Mouse (Mus musculus) heart, embryonic 16.5 days (tissue): ENCODE measurements around the gene Psmb6. TPM values are rescaled to one million over a fixed set of nuclear protein-coding genes. Genes with fewer than 3 reads are reported as not detected.

Source experiments
- ATAC-seq: fragments of 200-750 bp; cut with Nextera tagmentation; replicated peaks from 2 replicates; pipeline ENCODE4 v1.8.0; 2017; ENCODE audit warnings: moderate number of reproducible peaks; ENCODE audit not compliant: insufficient read depth, low FRiP score; ENCODE audit errors: extremely low read depth
- H3K27ac ChIP-seq: fragments of 300-500 bp; sonication (generic); 2 replicates; pipeline ENCODE4 v1.5.1; 2014; ENCODE audit warnings: mild to moderate bottlenecking, low read length, control low read depth, moderate library complexity
- H3K27me3 ChIP-seq: fragments of 300-500 bp; sonication (generic); 2 replicates; pipeline ENCODE4 v1.6.1; 2014; ENCODE audit warnings: low read length, mixed read lengths; ENCODE audit not compliant: control insufficient read depth, insufficient read depth
- H3K36me3 ChIP-seq: fragments of 300-500 bp; sonication (generic); 2 replicates; pipeline ENCODE4 v1.6.1; 2014; ENCODE audit not compliant: control insufficient read depth, insufficient read depth
- H3K4me1 ChIP-seq: fragments of 300-500 bp; sonication (generic); 2 replicates; pipeline ENCODE4 v1.6.1; 2014; ENCODE audit warnings: low read length, mixed read lengths; ENCODE audit not compliant: control insufficient read depth, insufficient read depth
- H3K4me2 ChIP-seq: fragments of 300-500 bp; sonication (generic); 2 replicates; pipeline ENCODE4 v1.6.1; 2014; ENCODE audit warnings: low read depth, mild to moderate bottlenecking, control low read depth, low read length
- H3K4me3 ChIP-seq: fragments of 300-500 bp; sonication (generic); 2 replicates; pipeline ENCODE4 v1.5.1; 2014; ENCODE audit warnings: mild to moderate bottlenecking, control low read depth, low read length
- H3K9ac ChIP-seq: fragments of 300-500 bp; sonication (generic); 2 replicates; pipeline ENCODE4 v1.6.1; 2014; ENCODE audit warnings: low read length, control low read depth
- H3K9me3 ChIP-seq: fragments of 300-500 bp; sonication (generic); replicated peaks from 2 replicates; pipeline ENCODE4 v1.6.1; 2016; ENCODE audit warnings: low read length; ENCODE audit not compliant: control insufficient read depth
- WGBS: fragments of 180-500 bp; shearing (Covaris S2); extraction: QIAGEN DNeasy Blood & Tissue Kit; methylation state at CpG from one replicate; pipeline ENCODE4 v1.1.7; 2014; 5-methylcytosine and 5-hydroxymethylcytosine counted together
- polyA plus RNA-seq: library from polyadenylated mRNA; unstranded; fragments of >200 nt; fragmentation: Nextera tagmentation; extraction: Ambion mirVana; gene quantifications from 2 replicates; pipeline ENCODE4 v1.2.1, GENCODE M21; 2015

The Psmb6 gene
- polyA plus RNA-seq, 1 experiment from 2014 or later, result 623 TPM

DNA sequence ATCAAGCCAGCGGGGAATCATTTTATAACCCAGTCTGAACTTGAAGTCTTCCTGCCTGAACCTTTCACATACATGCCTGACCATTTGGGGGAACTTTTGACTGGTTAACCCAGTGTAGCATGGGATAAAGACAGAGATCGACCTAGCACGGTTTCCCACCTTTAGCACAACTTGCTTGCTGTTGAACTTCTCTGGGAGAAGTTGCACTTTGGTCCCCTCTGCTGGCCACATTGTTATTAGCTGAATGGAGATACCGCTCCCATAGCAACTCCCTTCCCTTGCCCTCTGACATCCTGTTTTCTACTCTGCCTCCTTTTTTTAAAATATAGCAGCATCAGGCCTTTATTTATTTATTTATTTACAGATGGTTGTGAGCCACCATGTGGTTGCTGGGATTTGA lies 18.8 kb upstream of the Psmb6 start:
- peak; percentile 58 for ATAC-seq
- H3K27me3 ChIP-seq, result peaks cover 14% of the 10 kb centered on the region
- WGBS, result 23% methylated on average over 4 of the region's 4 CpGs
- H3K36me3 ChIP-seq, result no peaks in the 10 kb centered on the region
- no peaks in the 10 kb centered on the region for H3K9me3 ChIP-seq
- H3K4me2 ChIP-seq, result no peak overlapping the region
- H3K27ac ChIP-seq, result no peak overlapping the region
- H3K9ac ChIP-seq, result no peak overlapping the region
- H3K4me3 ChIP-seq, result no peak overlapping the region
- 0 out of 2 replicates have a peak, but pooled peaks cover 4% of the 10 kb centered on the region for H3K4me1 ChIP-seq

DNA sequence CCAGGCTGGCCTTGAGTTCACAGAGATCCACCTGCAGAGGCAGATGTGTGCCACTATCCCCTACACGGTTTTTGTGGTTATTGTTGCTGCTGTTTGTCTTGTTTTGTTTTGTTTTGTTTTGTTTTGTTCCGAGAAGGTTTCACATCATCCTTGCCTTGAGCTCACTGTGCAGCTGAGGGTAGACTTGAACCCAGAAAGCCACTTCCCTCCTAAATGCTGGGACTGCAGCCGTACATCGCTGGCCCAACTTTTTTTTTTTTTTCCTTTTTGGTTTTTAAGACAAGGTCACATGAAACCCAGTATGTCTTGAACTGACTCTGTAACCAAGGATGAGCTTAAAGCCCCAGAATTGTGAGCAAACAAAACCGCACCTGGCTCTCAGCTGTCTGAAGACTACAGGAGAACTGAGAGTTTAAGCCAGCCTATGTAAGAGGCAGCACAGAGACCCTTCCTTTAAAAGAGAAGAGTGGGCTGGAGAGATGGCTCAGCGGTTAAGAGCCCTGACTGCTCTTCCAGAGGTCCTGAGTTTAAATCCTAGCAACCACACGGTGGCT lies 18.1 kb upstream of the Psmb6 start:
- H3K9ac ChIP-seq, result no peak overlapping the region
- no peak overlapping the region for H3K27ac ChIP-seq
- H3K4me2 ChIP-seq, result no peak overlapping the region
- ATAC-seq, result no peak
- WGBS, result 61% methylated on average over 7 of the region's 7 CpGs
- H3K4me3 ChIP-seq, result no peak overlapping the region
- peaks cover 14% of the 10 kb centered on the region for H3K27me3 ChIP-seq
- H3K4me1 ChIP-seq, result 0 out of 2 replicates have a peak, but pooled peaks cover 4% of the 10 kb centered on the region
- no peaks in the 10 kb centered on the region for H3K36me3 ChIP-seq
- H3K9me3 ChIP-seq, result no peaks in the 10 kb centered on the region

DNA sequence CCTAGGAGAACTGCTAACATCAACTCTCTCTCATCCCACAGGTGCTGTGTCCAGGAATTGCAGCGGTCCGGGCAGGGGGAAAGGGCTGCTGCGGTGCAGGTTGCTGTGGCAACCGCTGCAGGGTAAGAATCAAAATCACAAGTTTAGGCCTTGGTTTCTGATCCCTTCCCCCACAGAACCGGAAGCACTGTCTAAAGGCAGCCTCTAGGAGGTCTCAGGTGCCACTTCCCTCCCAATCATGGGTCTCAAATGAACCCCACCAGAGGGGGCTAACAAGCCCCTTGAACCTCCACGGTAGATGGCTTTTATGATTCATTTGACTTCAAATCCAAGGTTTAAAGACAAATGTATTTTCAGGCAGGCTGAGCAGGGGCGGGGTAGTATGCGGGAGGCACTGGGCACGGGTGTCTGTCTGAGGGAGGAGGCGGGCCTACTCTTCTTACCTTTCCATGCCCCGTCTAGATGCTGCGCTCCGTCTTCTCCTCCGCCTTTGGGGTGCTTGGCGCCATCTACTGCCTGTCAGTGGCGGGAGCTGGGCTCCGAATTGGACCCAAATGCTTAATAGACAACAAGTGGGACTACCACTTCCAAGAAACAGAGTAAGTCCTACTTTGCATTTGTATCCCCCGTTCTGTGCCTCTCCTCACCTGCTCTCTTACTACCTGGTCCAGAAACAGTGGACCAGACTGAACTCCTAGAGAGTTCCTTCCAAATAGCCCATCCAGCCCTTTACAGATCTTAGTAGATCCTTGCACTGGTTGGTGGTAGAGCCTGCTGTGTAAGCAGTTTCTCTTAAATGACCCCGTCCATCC lies 15.2 kb upstream of the Psmb6 start:
- H3K4me2 ChIP-seq, result 0 out of 2 replicates have a peak overlapping the region, but pooled peaks have one; percentile 23
- no peaks in the 10 kb centered on the region for H3K36me3 ChIP-seq
- WGBS, result 11% methylated on average over 19 of the region's 19 CpGs
- H3K27me3 ChIP-seq, result peaks cover 14% of the 10 kb centered on the region
- no peak overlapping the region for H3K4me3 ChIP-seq
- no peaks in the 10 kb centered on the region for H3K9me3 ChIP-seq
- H3K9ac ChIP-seq, result no peak overlapping the region
- H3K27ac ChIP-seq, result no peak overlapping the region
- H3K4me1 ChIP-seq, result 0 out of 2 replicates have a peak, but pooled peaks cover 4% of the 10 kb centered on the region
- no peak for ATAC-seq

GRCm38 (mm10) chr11:70511242-70511641 lies 13.9 kb upstream of the Psmb6 start:
- H3K36me3 ChIP-seq, result no peaks in the 10 kb centered on the region
- 66% methylated on average over 2 of the region's 2 CpGs for WGBS

DNA sequence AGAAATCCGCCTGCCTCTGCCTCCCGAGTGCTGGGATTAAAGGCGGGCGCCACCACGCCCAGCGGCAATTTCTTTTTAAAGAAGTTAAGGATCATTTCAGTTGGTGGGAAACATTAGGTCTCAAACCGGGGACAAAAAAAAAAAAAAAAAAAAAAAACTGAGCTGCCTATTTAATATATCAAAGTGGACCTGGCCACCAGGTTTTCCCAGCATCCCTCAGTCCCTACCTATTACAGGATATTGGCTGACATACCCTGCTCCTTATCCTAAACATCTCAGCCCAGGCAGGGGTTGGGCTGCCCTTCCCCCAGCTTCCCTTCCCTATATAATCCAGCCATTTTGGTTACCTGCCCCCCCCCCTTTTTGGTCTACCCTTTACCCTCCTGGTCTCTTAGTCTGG lies 13.3 kb upstream of the Psmb6 start:
- ATAC-seq, result no peak
- no peak overlapping the region for H3K9ac ChIP-seq
- 86% methylated on average over 7 of the region's 7 CpGs for WGBS

More at GRCm38 (mm10) chr11:70511242-70511641, 13.9 kb upstream of the Psmb6 start:
- 0 out of 2 replicates have a peak, but pooled peaks cover 4% of the 10 kb centered on the region for H3K4me1 ChIP-seq
- ATAC-seq, result no peak
- H3K4me3 ChIP-seq, result no peak overlapping the region
- H3K4me2 ChIP-seq, result no peak overlapping the region
- H3K9me3 ChIP-seq, result no peaks in the 10 kb centered on the region
- no peak overlapping the region for H3K9ac ChIP-seq
- H3K27ac ChIP-seq, result no peak overlapping the region
- H3K27me3 ChIP-seq, result peaks cover 14% of the 10 kb centered on the region

GRCm38 (mm10) chr11:70512709-70513342 lies 12.3 kb upstream of the Psmb6 start:
- no peak overlapping the region for H3K4me3 ChIP-seq
- peaks cover 14% of the 10 kb centered on the region for H3K27me3 ChIP-seq
- H3K9ac ChIP-seq, result no peak overlapping the region
- no peak overlapping the region for H3K27ac ChIP-seq
- H3K4me2 ChIP-seq, result no peak overlapping the region
- ATAC-seq, result no peak
- no peaks in the 10 kb centered on the region for H3K9me3 ChIP-seq
- WGBS, result 67% methylated on average over 7 of the region's 7 CpGs
- 0 out of 2 replicates have a peak, but pooled peaks cover 4% of the 10 kb centered on the region for H3K4me1 ChIP-seq
- no peaks in the 10 kb centered on the region for H3K36me3 ChIP-seq

More for the DNA sequence above, 13.3 kb upstream of the Psmb6 start:
- Histone ChIP-seq H3K4me1 (0 out of 2 replicates have a peak, but pooled peaks cover 4% of the 10 kb centered on the region), H3K4me2 (no peak overlapping the region), H3K9me3 (no peaks in the 10 kb centered on the region), H3K4me3 (no peak overlapping the region), H3K36me3 (no peaks in the 10 kb centered on the region), H3K27ac (no peak overlapping the region), H3K27me3 (peaks cover 14% of the 10 kb centered on the region)

GRCm38 (mm10) chr11:70513520-70513919 lies 11.6 kb upstream of the Psmb6 start:
- H3K4me2 ChIP-seq, result no peak overlapping the region
- 0 out of 2 replicates have a peak, but pooled peaks cover 4% of the 10 kb centered on the region for H3K4me1 ChIP-seq
- no peaks in the 10 kb centered on the region for H3K9me3 ChIP-seq
- no peak overlapping the region for H3K9ac ChIP-seq
- peaks cover 14% of the 10 kb centered on the region for H3K27me3 ChIP-seq
- WGBS, result 53% methylated on average over 11 of the region's 11 CpGs
- H3K27ac ChIP-seq, result no peak overlapping the region
- ATAC-seq, result no peak
- H3K4me3 ChIP-seq, result no peak overlapping the region
- H3K36me3 ChIP-seq, result no peaks in the 10 kb centered on the region

- no peak within 1 kb of the TSS for H3K9ac ChIP-seq
Observed at GRCm38 (mm10) chr11:70514288-70514687, 10.9 kb upstream of the Psmb6 start, which contains the start of gene Vmo1. Gene Vmo1 (minus strand): TSS chr11:70514616.

More at GRCm38 (mm10) chr11:70514288-70514687, 10.9 kb upstream of the Psmb6 start, which contains the start of gene Vmo1:
- H3K9me3 ChIP-seq, result no peaks in the 10 kb centered on the region
- 85% methylated on average over 7 of the region's 7 CpGs for WGBS
- H3K27ac ChIP-seq, result no peak within 1 kb of the TSS
- no peak within 1 kb of the TSS for H3K4me2 ChIP-seq
- ATAC-seq, result no peak
- H3K36me3 ChIP-seq, result no peaks in the 10 kb centered on the region
- 0 out of 2 replicates have a peak, but pooled peaks cover 4% of the 10 kb centered on the region for H3K4me1 ChIP-seq
- H3K27me3 ChIP-seq, result peaks cover 9% of the 10 kb centered on the region
- no peak within 1 kb of the TSS for H3K4me3 ChIP-seq
